Mouse (Mus musculus): Measurements from ENCODE around the gene Cct4. TPM values are rescaled to one million over a fixed set of nuclear protein-coding genes. Genes with fewer than 3 reads are reported as not detected.

Gene Cct4
- 285 and 289 TPM in 2 replicates for polyA plus RNA-seq (2015; fragmentation: Nextera tagmentation; extraction: Ambion mirVana)

DNA sequence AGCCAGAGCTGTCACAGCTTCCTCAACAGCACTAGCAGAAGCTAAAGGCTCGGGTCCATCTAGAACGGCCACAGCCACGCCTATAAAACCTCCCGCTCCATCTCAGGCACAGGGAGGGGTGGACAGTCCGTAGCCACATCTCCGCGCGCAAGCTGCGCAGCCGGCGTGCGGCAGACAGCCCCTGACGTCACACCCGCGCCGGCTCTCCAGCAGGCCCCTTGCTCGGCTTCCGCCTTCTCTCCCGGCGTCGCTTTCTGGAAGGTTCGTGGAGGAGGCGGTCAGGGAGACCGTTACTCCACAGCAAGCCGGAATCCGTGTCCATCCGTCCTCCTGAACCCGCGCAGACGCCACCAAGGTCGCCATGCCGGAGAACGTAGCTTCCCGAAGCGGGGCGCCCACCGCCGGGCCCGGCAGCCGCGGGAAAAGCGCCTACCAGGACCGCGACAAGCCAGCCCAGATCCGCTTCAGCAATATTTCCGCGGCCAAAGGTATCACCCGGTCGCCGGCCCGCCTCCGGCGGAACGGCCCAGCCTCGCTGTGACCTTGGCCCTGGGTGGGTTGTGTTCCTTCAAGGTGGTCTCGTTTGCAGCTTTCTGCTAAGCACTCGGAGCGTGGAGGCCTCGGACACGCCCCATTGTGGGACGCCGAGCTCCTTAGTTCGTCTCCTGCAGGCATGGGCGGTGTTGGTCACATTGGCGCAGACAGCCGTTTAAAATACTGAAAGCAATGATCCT, at the start of gene Cct4:
Cct4 (plus strand) TSS at position 127 of the 734 bp plus-strand sequence.
- H3K4me3 ChIP-seq, result peak within 1 kb of the TSS; percentile 75
- H3K9me3 ChIP-seq, result no peaks in the 10 kb centered on the region
- peaks cover 22% of the 10 kb centered on the region for H3K36me3 ChIP-seq
- H3K4me2 ChIP-seq, result peak within 1 kb of the TSS; percentile 94
- WGBS, result under 1% methylated on average over 66 of the region's 66 CpGs
- H3K27me3 ChIP-seq, result no peaks in the 10 kb centered on the region
- H3K27ac ChIP-seq, result peak within 1 kb of the TSS; percentile 94
- peak; percentile 96 for ATAC-seq (ENCODE audit: insufficient number of reproducible peaks, insufficient read depth, low FRiP score, low TSS enrichment, low read depth)
- H3K4me1 ChIP-seq, result peaks cover 10% of the 10 kb centered on the region
- peak within 1 kb of the TSS; percentile 91 for H3K9ac ChIP-seq

DNA sequence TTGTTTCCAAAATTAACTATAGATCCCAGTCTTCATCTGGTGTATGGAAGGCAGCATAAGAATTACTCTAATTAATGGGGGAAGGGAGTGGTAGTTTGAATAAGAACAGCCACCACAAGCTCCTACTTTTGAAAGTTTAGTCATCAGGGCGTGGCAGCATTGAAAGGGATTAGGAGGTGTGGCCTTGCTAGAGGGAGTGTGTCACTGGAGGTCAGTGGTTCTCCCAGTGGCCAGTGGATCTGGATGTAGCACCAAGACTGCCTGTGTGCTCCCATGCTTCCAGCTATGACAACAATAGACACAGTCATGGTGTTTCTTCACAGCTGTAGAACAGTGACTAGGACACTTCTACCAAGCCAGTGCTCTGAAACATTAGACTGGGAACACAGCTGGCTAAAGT, 41.2 kb upstream of the Cct4 start:
- no peak for ATAC-seq (ENCODE audit: insufficient number of reproducible peaks, insufficient read depth, low FRiP score, low TSS enrichment, low read depth)
- Histone ChIP-seq H3K9me3 (no peaks in the 10 kb centered on the region), H3K4me2 (no peak overlapping the region), H3K27ac (no peak overlapping the region), H3K9ac (no peak overlapping the region), H3K4me3 (no peak overlapping the region), H3K36me3 (peaks cover 5% of the 10 kb centered on the region; the same call in 1 of the 2 replicates), H3K4me1 (no peaks in the 10 kb centered on the region), H3K27me3 (no peaks in the 10 kb centered on the region)
- WGBS, result 77% methylated on average over 1 of the region's 1 CpGs

DNA sequence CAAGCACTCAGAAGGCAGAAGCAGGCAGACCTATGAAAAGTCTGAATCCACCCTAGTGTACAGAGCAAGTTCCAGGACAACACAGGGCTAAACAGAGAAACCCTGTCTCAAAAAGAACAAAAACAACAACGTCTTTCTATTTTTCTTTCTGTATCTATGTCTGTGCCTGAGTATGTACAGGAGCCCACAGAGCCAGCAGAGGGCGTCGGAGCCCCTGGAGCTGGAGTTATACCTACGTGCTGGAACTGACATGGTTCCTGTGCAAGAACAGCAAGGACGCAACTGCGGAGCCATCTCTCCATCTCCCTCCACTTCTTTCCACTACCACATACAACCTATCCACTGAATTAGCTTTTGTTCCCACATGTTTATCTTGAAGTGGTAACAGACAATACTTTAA, 40.2 kb upstream of the Cct4 start:
- WGBS, result 90% methylated on average over 6 of the region's 6 CpGs
- ATAC-seq (ENCODE audit: insufficient number of reproducible peaks, insufficient read depth, low FRiP score, low TSS enrichment, low read depth), result no peak
- H3K4me1 ChIP-seq, result no peaks in the 10 kb centered on the region

DNA sequence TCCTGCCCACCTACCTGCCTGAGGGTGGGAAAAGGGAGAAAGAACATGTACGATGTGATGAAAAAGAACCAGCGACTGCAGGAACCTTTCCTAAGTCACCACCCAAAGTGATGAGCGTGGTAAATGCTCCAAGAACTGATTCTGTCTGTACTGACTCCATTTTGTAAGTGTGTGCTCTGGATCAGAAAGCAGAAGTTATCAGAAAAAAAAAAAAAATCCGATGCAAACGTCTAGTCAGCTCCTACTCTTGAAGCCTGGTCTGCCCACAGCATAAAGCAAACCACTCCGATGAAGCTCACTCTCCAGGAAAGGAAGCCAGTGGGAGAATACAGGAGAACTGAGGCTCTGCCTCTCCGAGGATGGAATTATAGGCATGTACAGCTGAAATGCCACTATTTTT, 37.7 kb upstream of the Cct4 start:
- Histone ChIP-seq H3K27ac (no peak overlapping the region), H3K36me3 (peaks cover 17% of the 10 kb centered on the region), H3K9me3 (no peaks in the 10 kb centered on the region), H3K4me2 (no peak overlapping the region), H3K4me3 (no peak overlapping the region), H3K4me1 (no peaks in the 10 kb centered on the region), H3K27me3 (no peaks in the 10 kb centered on the region), H3K9ac (no peak overlapping the region)
- 86% methylated on average over 7 of the region's 7 CpGs for WGBS
- ATAC-seq (ENCODE audit: insufficient number of reproducible peaks, insufficient read depth, low FRiP score, low TSS enrichment, low read depth), result no peak

More for the DNA sequence above, 40.2 kb upstream of the Cct4 start:
- Histone ChIP-seq H3K4me3 (no peak overlapping the region), H3K4me2 (no peak overlapping the region), H3K36me3 (peaks cover 10% of the 10 kb centered on the region; the same call in 1 of the 2 replicates), H3K27me3 (no peaks in the 10 kb centered on the region), H3K9ac (no peak overlapping the region), H3K27ac (no peak overlapping the region), H3K9me3 (no peaks in the 10 kb centered on the region)

- Histone ChIP-seq H3K9ac (no peak overlapping the region), H3K4me3 (no peak overlapping the region), H3K36me3 (peaks cover 13% of the 10 kb centered on the region), H3K4me2 (no peak overlapping the region), H3K9me3 (no peaks in the 10 kb centered on the region), H3K27me3 (no peaks in the 10 kb centered on the region), H3K27ac (no peak overlapping the region), H3K4me1 (no peaks in the 10 kb centered on the region)
- no peak for ATAC-seq (ENCODE audit: insufficient number of reproducible peaks, insufficient read depth, low FRiP score, low TSS enrichment, low read depth)
- WGBS, result 94% methylated on average over 6 of the region's 6 CpGs
Observed at GRCm38 (mm10) chr11:22956346-22956745, 34.0 kb upstream of the Cct4 start.

DNA sequence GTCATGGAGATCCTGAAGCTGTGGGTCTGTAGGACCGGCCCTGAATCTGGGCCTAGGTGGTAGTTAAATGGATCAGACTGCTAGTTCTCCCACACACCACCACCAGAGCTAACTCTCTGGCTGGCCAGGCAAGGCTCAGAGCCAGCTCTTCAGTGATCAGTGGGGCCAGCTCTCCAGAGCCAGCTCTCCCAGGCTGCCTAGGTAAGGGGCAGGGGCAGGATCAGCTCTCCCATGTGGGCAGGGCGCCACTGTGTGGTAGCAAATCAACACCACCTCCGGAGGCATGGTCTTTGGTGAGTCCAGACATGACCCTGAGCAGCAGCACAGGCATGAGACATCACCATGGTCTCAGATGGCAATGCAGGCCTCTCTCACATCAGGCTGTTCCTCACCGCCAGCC, 33.5 kb upstream of the Cct4 start:
- 75% methylated on average over 4 of the region's 4 CpGs for WGBS

GRCm38 (mm10) chr11:22957791-22958374, 32.4 kb upstream of the Cct4 start:
- Histone ChIP-seq H3K27ac (no peak overlapping the region), H3K36me3 (peaks cover 13% of the 10 kb centered on the region), H3K9ac (no peak overlapping the region), H3K4me2 (no peak overlapping the region), H3K4me3 (no peak overlapping the region), H3K4me1 (no peaks in the 10 kb centered on the region), H3K9me3 (no peaks in the 10 kb centered on the region), H3K27me3 (no peaks in the 10 kb centered on the region)
- no peak for ATAC-seq (ENCODE audit: insufficient number of reproducible peaks, insufficient read depth, low FRiP score, low TSS enrichment, low read depth)
- 91% methylated on average over 4 of the region's 4 CpGs for WGBS

More for the DNA sequence above, 33.5 kb upstream of the Cct4 start:
- 0 out of 2 replicates have a peak, but pooled peaks have one; percentile 56 for ATAC-seq (ENCODE audit: insufficient number of reproducible peaks, insufficient read depth, low FRiP score, low TSS enrichment, low read depth)
- Histone ChIP-seq H3K27me3 (no peaks in the 10 kb centered on the region), H3K9me3 (no peaks in the 10 kb centered on the region), H3K9ac (no peak overlapping the region), H3K4me1 (no peaks in the 10 kb centered on the region), H3K27ac (no peak overlapping the region), H3K4me3 (no peak overlapping the region), H3K36me3 (peaks cover 13% of the 10 kb centered on the region), H3K4me2 (no peak overlapping the region)

DNA sequence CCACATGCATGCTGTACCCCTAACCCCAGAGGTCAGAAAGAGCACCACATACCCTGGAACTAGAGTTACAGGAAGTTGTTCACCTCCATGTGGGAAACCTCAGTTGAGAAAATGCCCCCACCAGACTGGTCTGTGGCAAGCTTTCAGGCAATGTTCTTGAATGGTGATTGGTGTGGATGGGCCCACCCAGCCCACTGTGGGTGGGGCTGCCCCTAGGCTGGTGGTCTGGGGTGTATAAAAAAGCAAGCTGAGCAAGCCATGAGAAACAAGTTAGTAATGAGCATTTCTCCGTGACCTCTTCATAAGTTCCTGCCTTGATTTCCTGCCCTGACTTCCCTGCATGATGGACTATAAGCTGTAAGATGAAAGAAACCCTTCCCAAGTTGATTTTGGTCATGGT, 28.2 kb upstream of the Cct4 start:
- no peak overlapping the region for H3K9ac ChIP-seq
- no peak overlapping the region for H3K4me3 ChIP-seq
- peaks cover 5% of the 10 kb centered on the region; the same call in 1 of the 2 replicates for H3K9me3 ChIP-seq
- H3K27me3 ChIP-seq, result no peaks in the 10 kb centered on the region
- peaks cover 6% of the 10 kb centered on the region for H3K36me3 ChIP-seq
- H3K4me2 ChIP-seq, result no peak overlapping the region
- ATAC-seq (ENCODE audit: insufficient number of reproducible peaks, insufficient read depth, low FRiP score, low TSS enrichment, low read depth), result no peak
- WGBS, result 75% methylated on average over 1 of the region's 1 CpGs
- peaks cover 7% of the 10 kb centered on the region for H3K4me1 ChIP-seq
- no peak overlapping the region for H3K27ac ChIP-seq

DNA sequence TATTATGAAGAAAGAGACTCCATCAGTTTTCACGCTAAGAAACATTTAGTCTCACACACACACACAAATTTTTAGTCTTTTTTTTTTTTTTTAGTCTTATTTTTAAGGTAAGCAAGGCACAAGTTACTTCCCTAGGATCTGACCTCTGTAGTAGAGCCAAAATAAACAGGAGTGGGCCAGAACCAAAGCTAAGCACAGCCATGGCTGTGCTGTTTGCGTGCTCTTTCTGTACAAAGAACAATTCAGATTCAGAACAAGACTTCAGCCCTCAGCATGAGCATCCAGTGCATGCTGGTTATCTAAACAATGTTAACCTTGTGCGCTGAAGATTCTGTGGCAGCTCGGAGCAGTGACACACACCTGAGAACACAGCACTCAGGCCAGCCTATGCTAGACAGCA, 25.9 kb upstream of the Cct4 start:
- Histone ChIP-seq H3K36me3 (peaks cover 14% of the 10 kb centered on the region), H3K4me3 (no peak overlapping the region), H3K9me3 (peaks cover 10% of the 10 kb centered on the region; the same call in 1 of the 2 replicates), H3K4me1 (peaks cover 7% of the 10 kb centered on the region), H3K9ac (no peak overlapping the region), H3K27ac (no peak overlapping the region), H3K4me2 (no peak overlapping the region), H3K27me3 (no peaks in the 10 kb centered on the region)
- WGBS, result 72% methylated on average over 4 of the region's 4 CpGs
- no peak for ATAC-seq (ENCODE audit: insufficient number of reproducible peaks, insufficient read depth, low FRiP score, low TSS enrichment, low read depth)

GRCm38 (mm10) chr11:22965503-22965902, 24.8 kb upstream of the Cct4 start:
- no peak for ATAC-seq (ENCODE audit: insufficient number of reproducible peaks, insufficient read depth, low FRiP score, low TSS enrichment, low read depth)
- no peak overlapping the region for H3K4me2 ChIP-seq
- peaks cover 10% of the 10 kb centered on the region; the same call in 1 of the 2 replicates for H3K9me3 ChIP-seq
- H3K4me1 ChIP-seq, result peaks cover 7% of the 10 kb centered on the region
- 57% methylated on average over 4 of the region's 4 CpGs for WGBS
- H3K36me3 ChIP-seq, result peaks cover 15% of the 10 kb centered on the region
- no peak overlapping the region for H3K27ac ChIP-seq
- no peak overlapping the region for H3K4me3 ChIP-seq
- H3K27me3 ChIP-seq, result no peaks in the 10 kb centered on the region
- H3K9ac ChIP-seq, result no peak overlapping the region

DNA sequence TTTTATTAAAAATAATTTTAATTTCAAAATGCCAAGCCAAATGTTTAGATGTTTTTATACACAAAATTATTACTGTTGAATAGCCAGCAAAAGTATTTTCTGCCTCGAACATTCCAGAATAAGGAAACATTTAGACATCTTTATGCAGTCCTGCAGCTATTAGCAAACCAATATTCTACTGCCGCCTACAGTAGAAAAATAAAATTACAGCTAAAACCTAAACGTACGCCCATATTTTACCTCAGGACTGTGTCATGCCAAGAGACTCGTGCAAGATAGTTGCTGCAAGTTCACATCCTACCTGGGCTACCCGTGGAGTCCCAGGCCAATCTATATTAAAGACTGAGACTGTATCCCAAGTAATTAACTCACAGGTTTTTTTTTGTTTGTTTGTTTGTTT, 20.8 kb upstream of the Cct4 start:
- peaks cover 42% of the 10 kb centered on the region for H3K9me3 ChIP-seq
- no peak for ATAC-seq (ENCODE audit: insufficient number of reproducible peaks, insufficient read depth, low FRiP score, low TSS enrichment, low read depth)
- H3K4me2 ChIP-seq, result no peak overlapping the region
- no peak overlapping the region for H3K27ac ChIP-seq
- no peaks in the 10 kb centered on the region for H3K27me3 ChIP-seq
- peaks cover 46% of the 10 kb centered on the region for H3K36me3 ChIP-seq
- H3K9ac ChIP-seq, result no peak overlapping the region
- 53% methylated on average over 6 of the region's 6 CpGs for WGBS
- no peak overlapping the region for H3K4me3 ChIP-seq
- H3K4me1 ChIP-seq, result peaks cover 6% of the 10 kb centered on the region; the same call in 1 of the 2 replicates

DNA sequence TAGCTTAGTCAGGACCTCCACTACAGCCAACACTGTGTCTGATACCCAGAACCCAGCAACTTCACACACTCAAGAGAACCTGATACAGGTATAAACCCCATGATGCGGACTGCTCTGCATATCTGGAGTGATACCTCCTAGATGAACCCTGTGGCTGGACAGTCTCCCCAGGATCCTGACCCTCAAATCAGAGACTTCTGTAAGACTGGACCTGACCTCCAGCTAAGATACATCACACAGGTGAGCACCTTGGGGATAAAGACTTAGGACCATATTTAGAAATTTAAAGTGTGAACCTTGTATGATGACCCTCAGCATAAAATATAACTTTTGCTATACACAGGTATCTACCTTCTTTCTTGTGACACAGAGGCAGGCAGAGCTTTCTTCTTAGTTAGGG, 19.8 kb upstream of the Cct4 start:
- WGBS, result 96% methylated on average over 1 of the region's 1 CpGs
- Histone ChIP-seq H3K36me3 (peaks cover 49% of the 10 kb centered on the region), H3K27me3 (no peaks in the 10 kb centered on the region), H3K4me3 (no peak overlapping the region), H3K9me3 (peaks cover 42% of the 10 kb centered on the region), H3K27ac (no peak overlapping the region), H3K4me1 (peaks cover 9% of the 10 kb centered on the region), H3K4me2 (no peak overlapping the region), H3K9ac (no peak overlapping the region)
- no peak for ATAC-seq (ENCODE audit: insufficient number of reproducible peaks, insufficient read depth, low FRiP score, low TSS enrichment, low read depth)

Data from embryonic facial prominence, embryonic 13.5 days (tissue).